Mouse (Mus musculus): ENCODE measurements around the gene C1qtnf2. TPM values are rescaled to one million over a fixed set of nuclear protein-coding genes. Genes with fewer than 3 reads are reported as not detected.

C1qtnf2 gene
- polyA plus RNA-seq (2015; fragmentation: Illumina TruSeq; extraction: RNeasy Lipid Tissue Mini Kit (QIAGEN cat#74804); ENCODE audit: insufficient read depth, low replicate concordance): 1.1 TPM

GRCm38 (mm10) chr11:43474225-43474774 lies at the start of gene C1qtnf2:
TSS of gene C1qtnf2 (plus strand) at chr11:43474276.

GRCm38 (mm10) chr11:43425824-43426413 lies 48.2 kb upstream of the C1qtnf2 start, which contains the start of gene Pttg1:
TSS of gene Pttg1 (minus strand) at chr11:43426251.

GRCm38 (mm10) chr11:43433254-43434023 lies 40.6 kb upstream of the C1qtnf2 start, which contains the start of gene Slu7:
TSS of gene Slu7 (plus strand) at chr11:43433744.

GRCm38 (mm10) chr11:43528683-43529499 lies 54.8 kb downstream of the C1qtnf2 start, which contains the start of gene Ccnjl:
TSS of gene Ccnjl (plus strand) at chr11:43528784.

Other genes with a start within 250 kb of the C1qtnf2 start
- 99.9 TPM for gene Pttg1, start 48.0 kb upstream of the C1qtnf2 start, polyA plus RNA-seq (2015; fragmentation: Illumina TruSeq; extraction: RNeasy Lipid Tissue Mini Kit (QIAGEN cat#74804); ENCODE audit: insufficient read depth, low replicate concordance)
- gene Slu7, start 40.5 kb upstream of the C1qtnf2 start, polyA plus RNA-seq (2015; fragmentation: Illumina TruSeq; extraction: RNeasy Lipid Tissue Mini Kit (QIAGEN cat#74804); ENCODE audit: insufficient read depth, low replicate concordance): 81.1 TPM
- 0.75 TPM for gene Ccnjl, start 54.5 kb downstream of the C1qtnf2 start, polyA plus RNA-seq (2015; fragmentation: Illumina TruSeq; extraction: RNeasy Lipid Tissue Mini Kit (QIAGEN cat#74804); ENCODE audit: insufficient read depth, low replicate concordance)
- 0.19 TPM for gene 4933415A04Rik, start 112.8 kb downstream of the C1qtnf2 start, polyA plus RNA-seq (2015; fragmentation: Illumina TruSeq; extraction: RNeasy Lipid Tissue Mini Kit (QIAGEN cat#74804); ENCODE audit: insufficient read depth, low replicate concordance)
- gene Fabp6, start 127.3 kb downstream of the C1qtnf2 start, polyA plus RNA-seq (2015; fragmentation: Illumina TruSeq; extraction: RNeasy Lipid Tissue Mini Kit (QIAGEN cat#74804); ENCODE audit: insufficient read depth, low replicate concordance): not detected
- gene Pwwp2a, start 207.7 kb downstream of the C1qtnf2 start, polyA plus RNA-seq (2015; fragmentation: Illumina TruSeq; extraction: RNeasy Lipid Tissue Mini Kit (QIAGEN cat#74804); ENCODE audit: insufficient read depth, low replicate concordance): 62.0 TPM